Mouse (Mus musculus): ENCODE results near the gene Ndufa8.

- TF ChIP-seq CTCF (IDR thresholded peaks at IDR 0.05; ENCODE audit: control insufficient read depth, insufficient read depth, insufficient replicate concordance, low read depth, low read length) (no peak), POLR2A (IDR thresholded peaks at IDR 0.05; ENCODE audit: control insufficient read depth, low read depth, low read length) (no peak)
These were observed 24.6 kb upstream of the Ndufa8 start for GRCm38 (mm10) chr2:36073781-36074180.
